Mouse (Mus musculus): ENCODE data around the gene Sugp1.

DNA sequence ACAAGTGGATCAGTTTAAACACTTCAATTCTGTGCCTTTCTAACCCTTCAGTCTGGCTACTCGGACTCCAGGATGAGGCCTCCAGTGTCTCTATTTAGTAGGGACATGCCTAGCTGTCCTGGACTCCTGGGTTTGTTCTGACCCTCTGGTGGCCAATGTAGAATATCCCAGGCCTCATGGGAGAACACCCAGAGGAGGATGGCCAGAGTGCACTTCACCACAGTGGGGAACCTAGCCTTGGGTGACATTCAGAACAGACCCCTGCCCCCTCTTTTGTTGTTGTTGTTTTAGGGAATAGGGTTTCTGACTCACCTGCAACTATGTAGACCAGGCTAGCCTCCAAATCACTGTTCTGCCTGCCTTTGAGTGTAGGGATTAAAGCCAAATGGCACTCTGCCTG is 27.6 kb upstream of the Sugp1 start:
- no peak for TF ChIP-seq CTCF (IDR thresholded peaks at IDR 0.05; ENCODE audit: borderline replicate concordance, insufficient read depth, low read depth, low read length)
- TF ChIP-seq POLR2A (IDR thresholded peaks at IDR 0.05; ENCODE audit: borderline replicate concordance, insufficient read depth, low read length), result no peak
